Mouse (Mus musculus): ENCODE measurements at regions not wholly inside any gene's neighbourhood (a gene's known extent, or its start where the extent isn't known, plus 50 kb on each side); places are given as distances from the start of the nearest gene placed in this dataset.

DNA sequence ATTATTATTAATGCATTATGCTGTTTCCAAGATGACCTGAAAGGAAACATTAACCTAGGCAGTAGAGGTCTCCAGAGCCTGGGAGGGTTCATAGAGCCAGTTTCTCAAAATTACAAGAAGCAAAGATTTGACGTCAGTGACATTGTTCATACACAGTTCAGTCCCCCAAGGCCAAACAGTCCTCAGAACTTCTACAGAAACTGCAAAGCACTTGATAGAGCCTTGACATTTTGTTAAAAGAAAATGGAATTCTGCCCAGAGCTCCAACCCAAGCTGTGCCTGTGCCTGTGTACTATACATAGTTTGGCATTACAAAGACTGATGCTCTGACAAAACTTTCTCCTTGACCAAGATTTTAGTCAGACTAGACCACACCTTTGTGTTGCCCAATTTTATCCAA lies 118.9 kb downstream of the H2al2a start:
- no peak for TF ChIP-seq MAX (IDR thresholded peaks at IDR 0.05)
- no peak for TF ChIP-seq MYOD1 (IDR thresholded peaks at IDR 0.05; ENCODE audit: control insufficient read depth, insufficient read length, low read depth)
- no peak for TF ChIP-seq CTCF (IDR thresholded peaks at IDR 0.05; ENCODE audit: control insufficient read depth, insufficient read depth, insufficient read length)
- no peak for TF ChIP-seq USF1 (IDR thresholded peaks at IDR 0.05; ENCODE audit: low read depth)
- no peak for TF ChIP-seq MYOG (IDR thresholded peaks at IDR 0.05; ENCODE audit: control insufficient read depth, extremely low read depth, insufficient read length)

Measured in C2C12 (cell line).